Mouse (Mus musculus) CD4-positive, CD25-positive, alpha-beta regulatory T cell, adult 4 months (primary cell): ENCODE results near the gene Ppara. TPM values are rescaled to one million over a fixed set of nuclear protein-coding genes. Genes with fewer than 3 reads are reported as not detected.

Experiments
- ATAC-seq: one replicate; pipeline ENCODE4 v1.8.0; 2017
- polyA plus RNA-seq, 2 experiments: library from polyadenylated mRNA; unstranded; fragments of 100-300 nt; shearing (Covaris generic); gene quantifications; one replicate each; pipeline ENCODE4 v1.2.1; 2017

Gene Ppara
- polyA plus RNA-seq: under 1 TPM in 1 of 2 experiments, not detected in 1; 0.20 TPM

- no peak for ATAC-seq
Measured at GRCm38 (mm10) chr15:85734571-85735033, at the start of gene Ppara. Ppara (plus strand) TSS chr15:85734983.

GRCm38 (mm10) chr15:85686641-85687395 is 48.0 kb upstream of the Ppara start:
- no peak for ATAC-seq

GRCm38 (mm10) chr15:85687630-85688410 is 47.0 kb upstream of the Ppara start:
- ATAC-seq: no peak

GRCm38 (mm10) chr15:85688734-85689133 is 46.0 kb upstream of the Ppara start:
- no peak for ATAC-seq

GRCm38 (mm10) chr15:85689523-85689922 is 45.3 kb upstream of the Ppara start:
- ATAC-seq: no peak

GRCm38 (mm10) chr15:85690058-85690457 is 44.7 kb upstream of the Ppara start:
- ATAC-seq: no peak

- no peak for ATAC-seq
Measured at GRCm38 (mm10) chr15:85690875-85691274, 43.9 kb upstream of the Ppara start.

GRCm38 (mm10) chr15:85693115-85693514 is 41.7 kb upstream of the Ppara start:
- no peak for ATAC-seq

- no peak for ATAC-seq
Measured at GRCm38 (mm10) chr15:85693819-85694218, 41.0 kb upstream of the Ppara start.

- ATAC-seq: no peak
Measured at GRCm38 (mm10) chr15:85694379-85694778, 40.4 kb upstream of the Ppara start.

- no peak for ATAC-seq
Measured at GRCm38 (mm10) chr15:85695304-85695703, 39.5 kb upstream of the Ppara start.

GRCm38 (mm10) chr15:85698345-85699034 is 36.3 kb upstream of the Ppara start:
- ATAC-seq: no peak

GRCm38 (mm10) chr15:85699452-85699851 is 35.3 kb upstream of the Ppara start:
- ATAC-seq: no peak

- no peak for ATAC-seq
Measured at GRCm38 (mm10) chr15:85699862-85700501, 34.8 kb upstream of the Ppara start.

- ATAC-seq: no peak
Measured at GRCm38 (mm10) chr15:85700716-85701115, 34.1 kb upstream of the Ppara start.

GRCm38 (mm10) chr15:85701128-85701930 is 33.5 kb upstream of the Ppara start:
- no peak for ATAC-seq

- ATAC-seq: no peak
Measured at GRCm38 (mm10) chr15:85702411-85702951, 32.3 kb upstream of the Ppara start.

- no peak for ATAC-seq
Measured at GRCm38 (mm10) chr15:85703194-85703641, 31.6 kb upstream of the Ppara start.

GRCm38 (mm10) chr15:85703858-85704257 is 30.9 kb upstream of the Ppara start:
- no peak for ATAC-seq

GRCm38 (mm10) chr15:85704341-85705012 is 30.3 kb upstream of the Ppara start:
- no peak for ATAC-seq
